In genomic region chr7:74315836-74316435, GRCm38 (mm10) we compare ENCODE assay signal across 10 mouse cellular contexts.
DNase-seq lines count a peak whose midpoint lies in the region; ATAC-seq lines count a peak whose summit lies in the region.
"Had no signal": no experiment of that assay in that cellular context is flagged by ENCODE, and none has a peak within 500 bp of the region (broad histone marks: within the 10 kb centered on the region; RNA-seq: fewer than 3 reads in every experiment).

No protein-coding gene starts in this region.

- H3K9me3 ChIP-seq in hindbrain, embryonic 14.5 days (ENCODE audit: control insufficient read depth, low read length): no peaks in the 10 kb centered on the region
- no peaks in the 10 kb centered on the region for H3K9me3 ChIP-seq in hindbrain, embryonic 11.5 days (ENCODE audit: control insufficient read depth, low read length)
- H3K9me3 ChIP-seq: heart, embryonic 13.5 days had no signal

- H3K27me3 ChIP-seq in hindbrain, embryonic 14.5 days (ENCODE audit: control insufficient read depth, insufficient read depth, low read length): no peaks in the 10 kb centered on the region
- no peaks in the 10 kb centered on the region for H3K27me3 ChIP-seq in hindbrain, embryonic 11.5 days (ENCODE audit: control insufficient read depth, insufficient read depth, low read length)
- H3K27me3 ChIP-seq: heart, embryonic 13.5 days had no signal

- H3K4me1 ChIP-seq in hindbrain, embryonic 14.5 days (replicated peaks; ENCODE audit: control insufficient read depth, insufficient read depth, low read length): peaks cover 9% of the 10 kb centered on the region; the same call in 1 of the 2 replicates
- no peaks in the 10 kb centered on the region for H3K4me1 ChIP-seq in hindbrain, embryonic 11.5 days (replicated peaks; ENCODE audit: control insufficient read depth, insufficient read depth, low read length)

- H3K4me2 ChIP-seq in hindbrain, embryonic 14.5 days (replicated peaks): no peak overlapping the region
- no peak overlapping the region for H3K4me2 ChIP-seq in hindbrain, embryonic 11.5 days (replicated peaks; ENCODE audit: low read depth, low read length)
- H3K4me2 ChIP-seq: heart, embryonic 13.5 days had no signal

- no peak overlapping the region for H3K27ac ChIP-seq in hindbrain, embryonic 14.5 days
- H3K27ac ChIP-seq in hindbrain, embryonic 11.5 days (ENCODE audit: low read depth, low read length): no peak overlapping the region
- H3K27ac ChIP-seq: heart, embryonic 13.5 days had no signal

- H3K9ac ChIP-seq in hindbrain, embryonic 14.5 days: no peak overlapping the region
- H3K9ac ChIP-seq in hindbrain, embryonic 11.5 days (ENCODE audit: low read depth, low read length): no peak overlapping the region
- H3K9ac ChIP-seq: heart, embryonic 13.5 days had no signal

- no peaks in the 10 kb centered on the region for H3K36me3 ChIP-seq in hindbrain, embryonic 14.5 days (replicated peaks; ENCODE audit: control insufficient read depth, insufficient read depth)
- no peaks in the 10 kb centered on the region for H3K36me3 ChIP-seq in hindbrain, embryonic 11.5 days (ENCODE audit: control insufficient read depth, insufficient read depth, low read length)

- peak; percentile 31; the same call in 1 of the 2 replicates for ATAC-seq in hindbrain, embryonic 14.5 days (ENCODE audit: low FRiP score)
- no peak for ATAC-seq in hindbrain, embryonic 11.5 days (ENCODE audit: low FRiP score)

- DNase-seq in hindbrain, embryonic 14.5 days (ENCODE audit: low spot score): no peak
- no peak for DNase-seq in hindbrain, embryonic 11.5 days (ENCODE audit: low spot score)
- DNase-seq in adrenal gland, adult 2 months: peak; percentile 81
- DNase-seq in cerebellum, adult 18-20 months: peak; percentile 68 to 71
- peak; percentile 54 to 62 for DNase-seq in kidney, postnatal 36 days
- DNase-seq in left cerebral cortex, adult 9 months (ENCODE audit: low spot score in 2 of 2): no peak
- no peak for DNase-seq in right cerebral cortex, adult 18-20 months
- DNase-seq in embryo, embryonic 10 days (ENCODE audit: low spot score): no peak
- DNase-seq: layer of hippocampus, adult 9-11 months had no signal

- 56% methylated on average over 3 of the region's 3 CpGs for WGBS in hindbrain, embryonic 14.5 days
- WGBS in hindbrain, embryonic 11.5 days: 79% methylated on average over 3 of the region's 3 CpGs

- no peak overlapping the region for H3K4me3 ChIP-seq in hindbrain, embryonic 14.5 days (replicated peaks; ENCODE audit: low read length)
- no peak overlapping the region for H3K4me3 ChIP-seq in hindbrain, embryonic 11.5 days (ENCODE audit: low read depth, low read length)
- H3K4me3 ChIP-seq: heart, embryonic 13.5 days had no signal

Comparison
In these comparisons a context has a peak if more than half of its experiments do, and no peak if none do; other contexts are left out.
1. DNase-seq: peak in adrenal gland, adult 2 months (single experiment), cerebellum, adult 18-20 months (2 of 2) and kidney, postnatal 36 days (2 of 2); none in hindbrain, embryonic 14.5 days (single experiment), hindbrain, embryonic 11.5 days (single experiment), left cerebral cortex, adult 9 months (0 of 2), right cerebral cortex, adult 18-20 months (single experiment) and embryo, embryonic 10 days (single experiment).